Mouse (Mus musculus) myocyte (in vitro differentiated cells): ENCODE data around the gene Anxa4. TPM values are rescaled to one million over a fixed set of nuclear protein-coding genes. Genes with fewer than 3 reads are reported as not detected.

Experiments
- H3K27me3 ChIP-seq: one replicate; pipeline ENCODE4 v1.6.1; 2011; ENCODE audit not compliant: control insufficient read depth, insufficient read depth, insufficient read length
- H3K36me3 ChIP-seq: one replicate; pipeline ENCODE4 v1.6.1; 2011; ENCODE audit not compliant: control insufficient read depth, insufficient read depth
- H3K4me2 ChIP-seq: one replicate; pipeline ENCODE4 v1.6.1; 2011; ENCODE audit warnings: low read depth, control low read depth
- H3K4me3 ChIP-seq: one replicate; pipeline ENCODE4 v1.5.1; 2011; ENCODE audit warnings: mild to moderate bottlenecking, control low read depth, moderate library complexity
- H3K79me2 ChIP-seq: one replicate; pipeline ENCODE4 v1.6.1; 2011; ENCODE audit not compliant: control insufficient read depth, insufficient read depth
- H3ac ChIP-seq: one replicate; pipeline ENCODE4 v1.6.1; 2011; ENCODE audit not compliant: control insufficient read depth, insufficient read length
- CEBPB ChIP-seq: IDR thresholded peaks from 2 replicates; pipeline ENCODE4 v1.6.1; 2011; ENCODE audit warnings: mild to moderate bottlenecking, moderate library complexity; ENCODE audit not compliant: poor library complexity, insufficient read depth, severe bottlenecking
- E2F4 ChIP-seq: IDR thresholded peaks from one replicate; pipeline ENCODE4 v1.6.1; 2011; ENCODE audit warnings: mild to moderate bottlenecking, control low read depth, moderate library complexity; ENCODE audit not compliant: insufficient read depth
- MAX ChIP-seq: IDR thresholded peaks from one replicate; pipeline ENCODE4 v1.6.1; 2011; ENCODE audit warnings: low read depth, mild to moderate bottlenecking, control low read depth
- MYOD1 ChIP-seq, 3 experiments: IDR thresholded peaks; one replicate each; pipeline ENCODE4 v1.6.1; 2011; ENCODE audit warnings: control low read depth in 2 of 3, low read depth in 2 of 3, mild to moderate bottlenecking in 2 of 3, moderate library complexity in 1 of 3; ENCODE audit not compliant: insufficient read length in 2 of 3, control insufficient read depth in 1 of 3
- MYOG ChIP-seq, 3 experiments: IDR thresholded peaks; one replicate each; pipeline ENCODE4 v1.6.1; 2011; ENCODE audit warnings: control low read depth in 2 of 3, low read depth in 2 of 3, mild to moderate bottlenecking in 2 of 3; ENCODE audit not compliant: insufficient read length in 2 of 3, control insufficient read depth in 1 of 3, insufficient read depth in 1 of 3
- POLR2A ChIP-seq: IDR thresholded peaks from one replicate; pipeline ENCODE4 v1.6.1; 2011; ENCODE audit warnings: low read depth, mild to moderate bottlenecking, control low read depth, moderate library complexity; ENCODE audit not compliant: insufficient read length
- POLR2AphosphoS2 ChIP-seq: IDR thresholded peaks from one replicate; pipeline ENCODE4 v1.6.1; 2011; ENCODE audit warnings: low read depth, control low read depth; ENCODE audit not compliant: insufficient read length
- REST ChIP-seq: IDR thresholded peaks from one replicate; pipeline ENCODE4 v1.6.1; 2011; ENCODE audit warnings: mild to moderate bottlenecking, control low read depth, moderate library complexity; ENCODE audit not compliant: insufficient read depth, insufficient read length
- SRF ChIP-seq: IDR thresholded peaks from one replicate; pipeline ENCODE4 v1.6.1; 2011; ENCODE audit warnings: low read depth; ENCODE audit not compliant: control insufficient read depth, insufficient read length
- TCF12 ChIP-seq: IDR thresholded peaks from one replicate; pipeline ENCODE4 v1.6.1; 2011; ENCODE audit warnings: mild to moderate bottlenecking, control low read depth; ENCODE audit not compliant: poor library complexity, insufficient read depth, severe bottlenecking
- TCF3 ChIP-seq: IDR thresholded peaks from one replicate; pipeline ENCODE4 v1.6.1; 2011; ENCODE audit warnings: low read depth, control low read depth; ENCODE audit not compliant: insufficient read length
- USF1 ChIP-seq: IDR thresholded peaks from one replicate; pipeline ENCODE4 v1.6.1; 2011; ENCODE audit warnings: low read depth, mild to moderate bottlenecking, control low read depth, moderate library complexity
- polyA plus RNA-seq: library from polyadenylated mRNA; unstranded; fragments of >200 nt; fragmentation: generic; extraction: Trizol; gene quantifications from one replicate; pipeline ENCODE4 v1.2.1, GENCODE M21; 2012; ENCODE audit warnings: missing spikeins

Anxa4 gene
- polyA plus RNA-seq, 1 experiment: 72.5 TPM

- H3ac ChIP-seq: no peak overlapping the region
- H3K4me2 ChIP-seq: no peak overlapping the region
- no peak for TF ChIP-seq CEBPB
- TF ChIP-seq E2F4: no peak
- no peak for TF ChIP-seq TCF3
- no peak for TF ChIP-seq MYOG (IDR thresholded peaks at IDR 0.05; ENCODE audit: control insufficient read depth in 1 of 3, insufficient read depth in 1 of 3, insufficient read length in 2 of 3, low read depth in 2 of 3)
- no peak for TF ChIP-seq TCF12
- TF ChIP-seq POLR2AphosphoS2: no peak
- H3K4me3 ChIP-seq: no peak overlapping the region
- no peaks in the 10 kb centered on the region for H3K79me2 ChIP-seq
- H3K27me3 ChIP-seq: no peaks in the 10 kb centered on the region
- peaks cover 26% of the 10 kb centered on the region for H3K36me3 ChIP-seq
Observed at GRCm38 (mm10) chr6:86749817-86750216, 43.6 kb downstream of the Anxa4 start.

GRCm38 (mm10) chr6:86747171-86747570, 46.2 kb downstream of the Anxa4 start:
- H3K79me2 ChIP-seq: no peaks in the 10 kb centered on the region
- no peak overlapping the region for H3K4me3 ChIP-seq
- H3K36me3 ChIP-seq: peaks cover 25% of the 10 kb centered on the region
- no peak overlapping the region for H3ac ChIP-seq
- no peaks in the 10 kb centered on the region for H3K27me3 ChIP-seq
- no peak overlapping the region for H3K4me2 ChIP-seq
- TF ChIP-seq REST: no peak
- no peak for TF ChIP-seq MYOD1 (IDR thresholded peaks at IDR 0.05; ENCODE audit: control insufficient read depth in 1 of 3, insufficient read length in 2 of 3, low read depth in 2 of 3)
- no peak for TF ChIP-seq TCF3
- no peak for TF ChIP-seq POLR2AphosphoS2
- no peak for TF ChIP-seq MYOG (IDR thresholded peaks at IDR 0.05; ENCODE audit: control insufficient read depth in 1 of 3, insufficient read depth in 1 of 3, insufficient read length in 2 of 3, low read depth in 2 of 3)
- TF ChIP-seq MAX: no peak
- TF ChIP-seq POLR2A: no peak
- no peak for TF ChIP-seq TCF12

GRCm38 (mm10) chr6:86740652-86741051, 52.7 kb downstream of the Anxa4 start:
- Histone ChIP-seq H3K4me3 (no peak overlapping the region), H3K27me3 (no peaks in the 10 kb centered on the region), H3K4me2 (no peak overlapping the region), H3K79me2 (no peaks in the 10 kb centered on the region), H3ac (no peak overlapping the region), H3K36me3 (peaks cover 38% of the 10 kb centered on the region)
- TF ChIP-seq POLR2A (no peak), TCF3 (no peak), CEBPB (no peak), MYOG (IDR thresholded peaks at IDR 0.05; ENCODE audit: control insufficient read depth in 1 of 3, insufficient read depth in 1 of 3, insufficient read length in 2 of 3, low read depth in 2 of 3) (no peak), MYOD1 (IDR thresholded peaks at IDR 0.05; ENCODE audit: control insufficient read depth in 1 of 3, insufficient read length in 2 of 3, low read depth in 2 of 3) (no peak), SRF (no peak), E2F4 (no peak), USF1 (no peak), MAX (no peak), REST (no peak), POLR2AphosphoS2 (no peak), TCF12 (no peak)

- Histone ChIP-seq H3K36me3 (peaks cover 30% of the 10 kb centered on the region), H3K4me3 (no peak overlapping the region)
Observed at GRCm38 (mm10) chr6:86736830-86737229, 56.6 kb downstream of the Anxa4 start.

GRCm38 (mm10) chr6:86736313-86736712, 57.1 kb downstream of the Anxa4 start:
- peaks cover 25% of the 10 kb centered on the region for H3K36me3 ChIP-seq
- no peak overlapping the region for H3ac ChIP-seq
- TF ChIP-seq SRF (no peak), CEBPB (no peak), TCF12 (no peak), POLR2A (no peak), USF1 (no peak), REST (no peak), MYOD1 (IDR thresholded peaks at IDR 0.05; ENCODE audit: control insufficient read depth in 1 of 3, insufficient read length in 2 of 3, low read depth in 2 of 3) (no peak), MYOG (IDR thresholded peaks at IDR 0.05; ENCODE audit: control insufficient read depth in 1 of 3, insufficient read depth in 1 of 3, insufficient read length in 2 of 3, low read depth in 2 of 3) (no peak), POLR2AphosphoS2 (no peak)
- no peak overlapping the region for H3K4me3 ChIP-seq
- peaks cover 12% of the 10 kb centered on the region for H3K79me2 ChIP-seq
- H3K4me2 ChIP-seq: no peak overlapping the region
- H3K27me3 ChIP-seq: no peaks in the 10 kb centered on the region

More at GRCm38 (mm10) chr6:86736830-86737229, 56.6 kb downstream of the Anxa4 start:
- Histone ChIP-seq H3K4me2 (no peak overlapping the region), H3K27me3 (no peaks in the 10 kb centered on the region), H3K79me2 (peaks cover 9% of the 10 kb centered on the region), H3ac (no peak overlapping the region)
- TF ChIP-seq MAX (no peak), CEBPB (no peak), MYOD1 (IDR thresholded peaks at IDR 0.05; ENCODE audit: control insufficient read depth in 1 of 3, insufficient read length in 2 of 3, low read depth in 2 of 3) (no peak)
